Mouse (Mus musculus) right cerebral cortex, postnatal 10 days (tissue): ENCODE measurements around the gene Syt2.

Source experiments
- DNase-seq, 2 experiments: peaks; one replicate each; pipeline ENCODE4 v3.0.0; 2021; ENCODE audit warnings: low spot score in 2 of 2

Syt2 gene

GRCm38 (mm10) chr1:134650816-134651215 is 4.3 kb downstream of the Syt2 start:
- no peak for DNase-seq

- peak; percentile 69 to 72 for DNase-seq
Measured at GRCm38 (mm10) chr1:134651268-134651850, 4.9 kb downstream of the Syt2 start.

- peak in 1 of 2 experiments; percentile 46 for DNase-seq
Measured at GRCm38 (mm10) chr1:134651851-134652398, 5.4 kb downstream of the Syt2 start.

- DNase-seq: no peak
Measured at GRCm38 (mm10) chr1:134653603-134654257, 7.3 kb downstream of the Syt2 start.

- no peak for DNase-seq
Measured at GRCm38 (mm10) chr1:134658841-134659240, 12.4 kb downstream of the Syt2 start.

- no peak for DNase-seq
Measured at GRCm38 (mm10) chr1:134660163-134660562, 13.7 kb downstream of the Syt2 start.

GRCm38 (mm10) chr1:134671234-134672070 is 25.0 kb downstream of the Syt2 start:
- no peak for DNase-seq

- DNase-seq: no peak
Measured at GRCm38 (mm10) chr1:134674312-134674711, 27.8 kb downstream of the Syt2 start.

GRCm38 (mm10) chr1:134679445-134679844 is 33.0 kb downstream of the Syt2 start:
- DNase-seq: no peak

GRCm38 (mm10) chr1:134680617-134681016 is 34.1 kb downstream of the Syt2 start:
- DNase-seq: no peak

- peak; percentile 38 to 50 for DNase-seq
Measured at GRCm38 (mm10) chr1:134682460-134682859, 36.0 kb downstream of the Syt2 start.

- no peak for DNase-seq
Measured at GRCm38 (mm10) chr1:134686834-134687421, 40.5 kb downstream of the Syt2 start.

GRCm38 (mm10) chr1:134696302-134696701 is 49.8 kb downstream of the Syt2 start:
- DNase-seq: no peak

GRCm38 (mm10) chr1:134697073-134697472 is 50.6 kb downstream of the Syt2 start:
- DNase-seq: no peak

GRCm38 (mm10) chr1:134697522-134698250 is 51.2 kb downstream of the Syt2 start:
- no peak for DNase-seq

GRCm38 (mm10) chr1:134698486-134698885 is 52.0 kb downstream of the Syt2 start:
- DNase-seq: no peak

- no peak for DNase-seq
Measured at GRCm38 (mm10) chr1:134699390-134699789, 52.9 kb downstream of the Syt2 start.

GRCm38 (mm10) chr1:134700151-134700550 is 53.7 kb downstream of the Syt2 start:
- DNase-seq: no peak

- no peak for DNase-seq
Measured at GRCm38 (mm10) chr1:134700634-134701033, 54.2 kb downstream of the Syt2 start.

- no peak for DNase-seq
Measured at GRCm38 (mm10) chr1:134701191-134701590, 54.7 kb downstream of the Syt2 start.

- DNase-seq: no peak
Measured at GRCm38 (mm10) chr1:134703232-134703631, 56.8 kb downstream of the Syt2 start.
